Mouse (Mus musculus): ENCODE data around the gene Fuca2.

DNA sequence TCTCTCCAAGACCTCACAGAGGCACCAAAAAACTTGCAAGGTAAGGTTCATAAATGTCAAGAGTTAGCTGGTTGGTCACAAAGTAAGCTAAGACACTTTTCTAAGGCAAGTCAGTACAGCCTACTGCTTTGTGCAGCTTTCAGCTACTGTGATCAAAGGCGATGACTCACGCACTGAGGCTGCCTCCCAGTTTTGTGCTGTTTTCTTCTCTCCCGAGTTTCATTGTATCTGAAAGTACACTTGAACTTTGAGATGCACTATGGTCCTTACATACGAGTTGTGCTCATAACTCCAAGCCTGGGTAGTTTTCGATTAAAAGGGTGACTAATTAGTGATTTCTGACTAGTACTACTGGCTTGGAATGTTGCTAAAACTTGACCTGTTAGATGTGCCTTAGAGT, 32.4 kb upstream of the Fuca2 start:
- TF ChIP-seq CTCF (IDR thresholded peaks at IDR 0.05; ENCODE audit: low read depth) = no peak
- no peak for TF ChIP-seq EP300 (IDR thresholded peaks at IDR 0.05; ENCODE audit: low read depth)

Measured in heart, postnatal 0 days (tissue).